Mouse (Mus musculus) lung, postnatal 14 days (tissue): Measurements from ENCODE around the gene Cyyr1.
"Not testable (repeated sequence)": the region's sequence is repeated elsewhere in the genome, so short reads cannot be mapped to it uniquely, and the experiment has no call there.

Experiments
- DNase-seq: peaks from one replicate; pipeline ENCODE4 v3.0.0; 2021

The Cyyr1 gene

GRCm38 (mm10) chr16:85553297-85553696 is at the start of gene Cyyr1:
Cyyr1 (minus strand) TSS chr16:85553397.
- not testable (repeated sequence) for DNase-seq

- DNase-seq: no peak
Observed at GRCm38 (mm10) chr16:85588844-85589243, 35.6 kb upstream of the Cyyr1 start.

- DNase-seq: no peak
Observed at GRCm38 (mm10) chr16:85587573-85588226, 34.5 kb upstream of the Cyyr1 start.

- no peak for DNase-seq
Observed at GRCm38 (mm10) chr16:85566474-85566873, 13.3 kb upstream of the Cyyr1 start.

GRCm38 (mm10) chr16:85553838-85554237 is 641 bp upstream of the Cyyr1 start:
- no peak for DNase-seq

GRCm38 (mm10) chr16:85551976-85552375 is 1.2 kb downstream of the Cyyr1 start:
- DNase-seq: not testable (repeated sequence)

GRCm38 (mm10) chr16:85549971-85550567 is 3.1 kb downstream of the Cyyr1 start:
- peak; percentile 59 for DNase-seq

- DNase-seq: peak; percentile 48
Observed at GRCm38 (mm10) chr16:85546519-85546918, 6.7 kb downstream of the Cyyr1 start.

- no peak for DNase-seq
Observed at GRCm38 (mm10) chr16:85541676-85542273, 11.4 kb downstream of the Cyyr1 start.

- DNase-seq: no peak
Observed at GRCm38 (mm10) chr16:85541023-85541422, 12.2 kb downstream of the Cyyr1 start.

GRCm38 (mm10) chr16:85538367-85538766 is 14.8 kb downstream of the Cyyr1 start:
- DNase-seq: peak; percentile 15

GRCm38 (mm10) chr16:85536075-85536474 is 17.1 kb downstream of the Cyyr1 start:
- DNase-seq: no peak

- DNase-seq: peak; percentile 23
Observed at GRCm38 (mm10) chr16:85527743-85528620, 25.2 kb downstream of the Cyyr1 start.

GRCm38 (mm10) chr16:85524589-85524988 is 28.6 kb downstream of the Cyyr1 start:
- no peak for DNase-seq

GRCm38 (mm10) chr16:85507264-85507663 is 45.9 kb downstream of the Cyyr1 start:
- DNase-seq: no peak

GRCm38 (mm10) chr16:85505108-85505507 is 48.1 kb downstream of the Cyyr1 start:
- DNase-seq: no peak

GRCm38 (mm10) chr16:85503416-85503815 is 49.8 kb downstream of the Cyyr1 start:
- DNase-seq: no peak

GRCm38 (mm10) chr16:85495837-85496236 is 57.4 kb downstream of the Cyyr1 start:
- DNase-seq: no peak

GRCm38 (mm10) chr16:85488105-85488607 is 65.0 kb downstream of the Cyyr1 start:
- DNase-seq: no peak

GRCm38 (mm10) chr16:85487266-85487665 is 65.9 kb downstream of the Cyyr1 start:
- DNase-seq: no peak

GRCm38 (mm10) chr16:85484557-85484956 is 68.6 kb downstream of the Cyyr1 start:
- DNase-seq: no peak

- no peak for DNase-seq
Observed at GRCm38 (mm10) chr16:85474552-85475071, 78.6 kb downstream of the Cyyr1 start.

GRCm38 (mm10) chr16:85470057-85470456 is 83.1 kb downstream of the Cyyr1 start:
- DNase-seq: no peak
